Mouse (Mus musculus): ENCODE measurements around the gene Ywhae. TPM values are rescaled to one million over a fixed set of nuclear protein-coding genes. Genes with fewer than 3 reads are reported as not detected.

The Ywhae gene
- total and polyA plus RNA-seq, 3 experiments, result 129 to 1,436 (median 421) TPM

- Histone ChIP-seq H3K4me3 (replicated peaks in 1 of 3; ENCODE audit: low read depth in 2 of 3, low read length in 2 of 3, poor library complexity in 1 of 3) (no peak overlapping the region), H3K4me2 (ENCODE audit: insufficient read depth, low read depth, poor library complexity, severe bottlenecking) (no peak overlapping the region), H3K27ac (ENCODE audit: insufficient read depth, low read depth) (no peak overlapping the region), H3K27me3 (replicated peaks) (no peaks in the 10 kb centered on the region), H3K4me1 (ENCODE audit: control insufficient read depth in 1 of 2, insufficient read depth in 2 of 2) (no peaks in the 10 kb centered on the region), H3K36me3 (replicated peaks in 1 of 2; ENCODE audit: control insufficient read depth in 1 of 2, insufficient read depth in 1 of 2, low read length in 1 of 2) (no peaks in the 10 kb centered on the region), H3K9me3 (replicated peaks; ENCODE audit: low read length) (peaks cover 6% of the 10 kb centered on the region), H3K79me2 (replicated peaks; ENCODE audit: control insufficient read depth, extremely low read depth, insufficient read depth, poor library complexity, severe bottlenecking) (no peaks in the 10 kb centered on the region), H3K9ac (ENCODE audit: insufficient read depth, low read depth) (no peak overlapping the region)
- dilution Hi-C loops (cut with MboI; ENCODE audit: extremely low pct_ligation_motif_present, extremely low pct_unique_long_range_greater_than_20kb, low sequenced_read_pairs), result no loop called here
- no peak for TF ChIP-seq RAD21 (IDR thresholded peaks at IDR 0.05; ENCODE audit: low read depth, low read length)
- no peak for TF ChIP-seq USF1 (IDR thresholded peaks at IDR 0.05; ENCODE audit: low read depth, low read length)
- no peak for TF ChIP-seq MAZ (IDR thresholded peaks at IDR 0.05; ENCODE audit: low read depth, low read length)
- TF ChIP-seq MYC (IDR thresholded peaks at IDR 0.05; ENCODE audit: low read depth, low read length), result no peak
- no peak for DNase-seq (ENCODE audit: extremely low read depth)
- in situ Hi-C loops (cut with MboI; ENCODE audit: low pct_ligation_motif_present, low pct_unique_long_range_greater_than_20kb, low sequenced_read_pairs), result loop anchor here (10.0 kb wide), 2 partner anchors 189 to 249 kb away; no protein-coding TSS in a partner anchor
Measured at GRCm38 (mm10) chr11:75715556-75715955, 17.1 kb upstream of the Ywhae start.

DNA sequence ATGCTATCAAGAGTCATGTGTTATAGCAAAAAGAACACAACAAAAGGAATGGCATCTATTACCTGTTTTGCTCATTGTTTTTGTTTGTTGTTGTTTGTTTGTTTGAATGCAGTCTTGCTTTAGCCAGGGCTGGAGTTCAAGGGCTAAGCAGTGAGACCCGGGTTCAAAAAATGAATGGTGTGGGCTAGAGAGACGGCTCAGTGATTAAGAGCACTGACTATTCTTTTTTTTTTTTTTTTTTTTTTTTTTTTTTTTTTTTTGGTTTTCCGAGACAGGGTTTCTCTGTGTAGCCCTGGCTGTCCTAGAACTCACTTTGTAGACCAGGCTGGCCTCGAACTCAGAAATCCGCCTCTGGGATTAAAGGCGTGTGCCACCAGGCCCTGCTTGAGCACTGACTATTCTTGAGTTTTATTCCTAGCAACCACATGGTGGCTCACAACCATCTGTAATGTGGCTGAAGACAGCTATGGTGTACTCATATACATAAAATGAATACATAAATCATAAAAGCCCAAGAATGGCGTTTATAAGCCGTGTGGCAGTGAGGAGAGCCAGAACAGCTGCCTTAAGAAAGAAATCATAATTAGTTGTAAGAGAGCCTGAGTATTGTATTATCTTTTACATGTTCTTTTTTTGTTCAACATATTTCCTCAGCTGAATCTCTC lies 15.9 kb upstream of the Ywhae start:
- TF ChIP-seq ZKSCAN1 (IDR thresholded peaks at IDR 0.05; ENCODE audit: borderline replicate concordance, low read depth, low read length) (no peak), ZC3H11A (IDR thresholded peaks at IDR 0.05; ENCODE audit: low read depth, low read length) (no peak), BHLHE40 (IDR thresholded peaks at IDR 0.05; ENCODE audit: low read depth, low read length) (no peak), ZNF384 (IDR thresholded peaks at IDR 0.05; ENCODE audit: low read depth, low read length) (peak; percentile 59), RAD21 (IDR thresholded peaks at IDR 0.05; ENCODE audit: low read depth, low read length) (peak; percentile 55), ELF1 (IDR thresholded peaks at IDR 0.05; ENCODE audit: low read depth, low read length) (no peak), POLR2AphosphoS2 (IDR thresholded peaks at IDR 0.05; ENCODE audit: low read depth, low read length) (no peak), MXI1 (IDR thresholded peaks at IDR 0.05; ENCODE audit: low read depth, low read length) (no peak), POLR2A (IDR thresholded peaks at IDR 0.05; ENCODE audit: low read depth, low read length) (no peak), SMC3 (IDR thresholded peaks at IDR 0.05; ENCODE audit: low read depth, low read length) (peak; percentile 41), MAZ (IDR thresholded peaks at IDR 0.05; ENCODE audit: low read depth, low read length) (no peak), CTCF (conservative IDR thresholded peaks at IDR 0.05 in 1 of 2, IDR thresholded peaks at IDR 0.05 in 1 of 2; ENCODE audit: low read depth in 2 of 2, low read length in 2 of 2) (peak in 1 of 2 experiments; percentile 59; a peak in 2 of 4 replicates)
- no peaks in the 10 kb centered on the region for H3K79me2 ChIP-seq (replicated peaks; ENCODE audit: control insufficient read depth, extremely low read depth, insufficient read depth, poor library complexity, severe bottlenecking)
- no peak overlapping the region for H3K9ac ChIP-seq (ENCODE audit: insufficient read depth, low read depth)
- H3K4me3 ChIP-seq (replicated peaks in 1 of 3; ENCODE audit: low read depth in 2 of 3, low read length in 2 of 3, poor library complexity in 1 of 3), result no peak overlapping the region
- no peak overlapping the region for H3K27ac ChIP-seq (ENCODE audit: insufficient read depth, low read depth)
- H3K4me1 ChIP-seq (ENCODE audit: control insufficient read depth in 1 of 2, insufficient read depth in 2 of 2), result no peaks in the 10 kb centered on the region
- no peak for DNase-seq (ENCODE audit: extremely low read depth)
- H3K36me3 ChIP-seq (replicated peaks in 1 of 2; ENCODE audit: control insufficient read depth in 1 of 2, insufficient read depth in 1 of 2, low read length in 1 of 2), result no peaks in the 10 kb centered on the region
- no peak overlapping the region for H3K4me2 ChIP-seq (ENCODE audit: insufficient read depth, low read depth, poor library complexity, severe bottlenecking)
- H3K9me3 ChIP-seq (replicated peaks; ENCODE audit: low read length), result peaks cover 14% of the 10 kb centered on the region
- in situ Hi-C loops (cut with MboI; ENCODE audit: low pct_ligation_motif_present, low pct_unique_long_range_greater_than_20kb, low sequenced_read_pairs) (loop anchor here (10.0 kb wide), 2 partner anchors 188 to 248 kb away; no protein-coding TSS in a partner anchor), dilution Hi-C loops (cut with MboI; ENCODE audit: extremely low pct_ligation_motif_present, extremely low pct_unique_long_range_greater_than_20kb, low sequenced_read_pairs) (no loop called here)
- H3K27me3 ChIP-seq (replicated peaks), result no peaks in the 10 kb centered on the region

Measured in CH12.LX (cell line).